Mouse (Mus musculus) heart, postnatal 36 days (tissue): ENCODE measurements at regions not wholly inside any gene's neighbourhood (a gene's known extent, or its start where the extent isn't known, plus 50 kb on each side); places are given as distances from the start of the nearest gene placed in this dataset.

ENCODE experiments used
- DNase-seq, 2 experiments: peaks; one replicate each; pipeline ENCODE4 v3.0.0; 2021 to 2022
- intact Hi-C: fragments of 180-260 bp; cut with DNase I; formaldehyde crosslinking; loops from one replicate; pipeline ENCODE4 v1.15.1; 2025

GRCm38 (mm10) chr8:25342501-25342900 lies 518.3 kb upstream of the Adam5 start:
- DNase-seq, result no peak
- intact Hi-C loops, result no loop called here

GRCm38 (mm10) chr8:25341225-25341624 lies 517.1 kb upstream of the Adam5 start:
- no peak for DNase-seq
- intact Hi-C loops, result no loop called here

DNA sequence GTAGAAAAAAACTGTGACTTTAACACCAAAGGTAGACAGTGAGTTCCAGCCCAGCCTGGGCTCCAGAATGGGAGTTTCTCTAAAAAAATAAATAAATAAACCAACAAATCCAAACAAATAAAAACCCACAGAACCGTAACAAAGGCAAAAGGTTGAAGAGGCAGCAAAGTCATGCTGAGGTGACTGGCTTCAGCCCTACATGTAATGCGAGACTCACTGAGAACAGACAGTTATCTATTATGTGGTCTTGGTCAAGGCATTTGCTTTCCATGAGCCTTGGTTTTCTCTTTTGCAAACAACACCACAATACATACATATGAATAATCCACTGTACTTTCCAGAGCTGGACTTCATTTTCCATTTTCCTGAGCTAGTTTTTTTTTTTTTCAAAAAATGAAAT lies 516.6 kb upstream of the Adam5 start:
- DNase-seq, result no peak
- intact Hi-C loops, result no loop called here

DNA sequence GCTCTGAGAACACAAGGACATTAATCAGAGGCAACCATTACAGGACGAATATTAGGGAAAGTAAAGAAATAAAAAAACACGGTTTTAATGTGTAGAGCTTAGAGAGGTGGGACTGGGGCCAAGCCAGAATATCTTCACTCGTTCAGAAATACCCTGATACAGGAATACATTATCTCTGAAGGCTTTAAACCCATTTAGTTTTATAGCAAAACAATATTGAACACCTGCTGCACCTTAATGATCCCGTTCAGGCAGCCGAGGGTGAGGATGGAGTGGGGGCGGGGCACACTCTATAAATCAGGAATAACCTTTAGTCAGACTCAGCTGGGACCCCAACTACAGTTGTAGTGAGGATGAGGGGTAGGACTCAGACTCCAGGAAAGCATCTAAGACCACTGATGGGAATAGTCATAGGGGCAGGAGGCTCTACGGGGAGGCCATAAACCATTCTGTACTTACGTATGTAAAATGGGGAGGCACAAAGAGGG lies 508.0 kb upstream of the Adam5 start:
- intact Hi-C loops, result no loop called here
- DNase-seq, result no peak

- DNase-seq, result no peak
- intact Hi-C loops, result no loop called here
These were observed 507.1 kb upstream of the Adam5 start for GRCm38 (mm10) chr8:25331161-25331776.

GRCm38 (mm10) chr8:25329791-25330190 lies 505.6 kb upstream of the Adam5 start:
- DNase-seq, result peak in 1 of 2 experiments; percentile 31
- intact Hi-C loops, result no loop called here

DNA sequence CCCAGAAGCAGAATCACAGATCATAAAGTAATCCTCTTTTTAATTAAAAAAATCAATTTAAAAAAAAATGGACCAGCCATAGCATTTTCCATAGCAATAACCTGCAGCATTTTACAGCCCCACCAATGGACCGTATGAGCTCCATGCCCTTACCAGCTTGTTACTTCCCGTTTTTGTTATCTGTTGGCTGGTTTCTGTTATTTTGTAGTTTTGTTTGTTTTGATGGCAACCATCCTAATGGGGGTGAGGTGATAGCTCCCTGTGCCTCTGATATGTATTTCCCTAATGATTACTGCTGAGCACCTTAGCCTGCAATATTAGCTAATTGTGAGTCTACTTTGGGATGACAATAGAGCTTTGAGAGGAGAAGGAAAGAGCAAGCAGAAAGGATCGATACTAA lies 504.1 kb upstream of the Adam5 start:
- DNase-seq, result no peak
- intact Hi-C loops, result no loop called here

GRCm38 (mm10) chr8:25326930-25327329 lies 502.8 kb upstream of the Adam5 start:
- intact Hi-C loops, result no loop called here

GRCm38 (mm10) chr8:25326257-25326656 lies 502.1 kb upstream of the Adam5 start:
- intact Hi-C loops, result no loop called here
- DNase-seq, result no peak

More at GRCm38 (mm10) chr8:25326930-25327329, 502.8 kb upstream of the Adam5 start:
- no peak for DNase-seq

- DNase-seq, result no peak
- intact Hi-C loops, result no loop called here
These were observed 500.6 kb upstream of the Adam5 start for GRCm38 (mm10) chr8:25324731-25325130.

DNA sequence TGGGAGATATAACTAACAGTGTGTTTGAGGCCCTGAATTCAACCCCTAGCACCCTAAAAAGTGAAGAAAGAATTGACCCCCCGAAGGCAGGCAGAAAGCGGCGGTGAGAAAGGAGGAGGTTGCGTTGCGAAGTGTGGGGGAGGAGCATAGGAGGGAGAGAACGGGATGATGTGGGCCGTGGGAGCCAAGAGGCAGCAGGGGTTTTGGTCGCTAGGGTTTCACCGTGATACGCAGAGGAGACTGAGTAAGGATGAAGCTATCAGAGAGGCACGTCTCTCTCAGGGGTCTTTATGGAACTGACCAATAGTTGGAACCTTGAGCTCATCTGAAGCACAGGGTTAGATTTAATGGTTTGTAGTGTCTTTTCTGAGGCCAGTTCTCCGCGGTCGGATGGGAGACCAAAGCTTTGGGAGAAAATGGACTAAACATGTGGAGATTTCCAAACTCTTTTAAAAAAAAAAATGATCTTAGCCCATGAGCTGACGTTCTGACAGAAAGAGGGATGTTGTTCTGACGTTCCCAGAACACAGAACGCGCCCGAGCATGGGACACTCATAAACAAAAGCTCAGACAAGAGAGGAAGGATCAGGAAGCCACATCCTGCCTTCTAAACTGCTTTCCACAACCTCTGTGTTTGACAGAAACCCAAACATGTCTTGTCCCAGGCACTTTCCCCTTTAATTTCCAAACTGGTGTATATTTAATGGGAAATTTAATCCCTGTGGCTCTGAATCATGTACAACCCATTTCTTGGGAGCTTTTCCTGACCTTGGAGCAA lies 499.7 kb upstream of the Adam5 start:
- DNase-seq, result no peak
- intact Hi-C loops, result no loop called here

DNA sequence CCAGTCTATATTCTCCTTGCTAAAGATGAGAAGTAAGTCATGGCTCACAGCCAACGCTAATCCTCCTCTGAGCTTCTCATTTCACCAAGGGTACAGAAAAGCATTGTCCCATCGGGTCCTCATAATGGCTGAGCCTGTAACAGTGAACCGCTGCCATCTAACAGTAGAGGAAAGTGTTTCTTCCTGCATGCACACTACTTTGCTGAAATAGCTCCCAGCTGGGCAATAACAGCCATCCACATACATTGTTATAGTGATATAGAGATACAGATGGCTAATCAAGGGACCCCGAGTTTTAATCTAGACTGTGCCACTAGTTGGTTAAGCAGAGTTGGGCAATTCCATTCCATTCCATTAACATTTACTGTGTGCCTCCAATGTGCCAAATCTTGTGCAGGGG lies 492.2 kb upstream of the Adam5 start:
- DNase-seq, result no peak
- intact Hi-C loops, result no loop called here

DNA sequence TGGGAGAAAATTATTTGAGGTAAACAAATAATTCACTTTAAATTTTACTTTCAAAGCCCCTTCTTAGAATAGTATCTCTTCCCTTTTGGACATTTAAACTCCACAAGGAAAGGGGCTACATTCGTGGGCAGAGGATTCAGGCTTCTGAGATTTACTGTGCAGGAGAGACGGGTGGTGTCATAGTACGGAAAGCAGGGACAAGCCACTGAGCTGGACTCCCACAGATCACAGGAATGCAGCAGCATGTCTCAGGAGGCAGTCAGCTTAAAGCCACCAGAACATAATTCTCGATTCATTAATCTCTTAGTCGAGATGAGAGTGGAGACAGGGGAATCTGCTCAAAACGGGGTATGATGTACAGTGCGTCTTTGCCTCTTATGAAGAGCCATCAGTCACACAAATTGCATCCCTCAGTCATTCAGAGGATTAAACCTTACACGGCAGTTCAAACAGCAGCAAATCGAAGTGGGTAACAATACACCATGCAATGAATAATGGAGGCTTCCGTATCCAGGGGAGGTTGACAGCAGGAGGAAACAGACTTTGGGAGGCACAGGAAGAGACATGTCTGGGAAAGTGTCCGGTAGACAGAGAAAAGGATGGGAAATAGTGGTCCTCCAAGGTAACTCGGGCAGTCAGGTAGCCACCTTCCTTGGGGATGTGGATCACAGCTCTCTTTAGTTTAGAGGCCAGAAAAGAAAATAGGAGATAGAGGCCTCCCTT lies 487.8 kb upstream of the Adam5 start:
- no peak for DNase-seq
- intact Hi-C loops, result no loop called here

- no peak for DNase-seq
- intact Hi-C loops, result no loop called here
These were observed 483.8 kb upstream of the Adam5 start for GRCm38 (mm10) chr8:25307956-25308355.

DNA sequence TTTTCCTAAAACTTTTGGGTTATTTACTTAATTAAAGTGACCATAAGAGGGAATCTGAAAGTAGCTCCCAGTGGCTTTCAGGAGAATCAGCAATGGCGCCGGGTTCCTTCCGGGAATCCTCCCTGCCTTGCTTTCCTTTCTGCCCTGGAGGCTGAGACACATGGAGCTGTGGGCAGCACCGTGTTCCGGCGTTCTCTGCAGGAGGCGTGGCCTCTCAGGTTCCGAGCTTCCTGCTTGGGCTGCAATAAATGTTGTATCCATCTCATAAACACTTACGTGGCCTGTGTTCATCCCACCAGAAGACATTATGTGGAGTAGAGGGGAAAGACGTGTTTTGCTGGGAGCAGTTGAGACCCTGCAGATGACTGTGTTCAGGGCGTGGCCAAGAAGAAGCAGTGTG lies 483.3 kb upstream of the Adam5 start:
- intact Hi-C loops, result no loop called here
- DNase-seq, result peak in 1 of 2 experiments; percentile 30

- peak; percentile 39 to 55 for DNase-seq
- intact Hi-C loops, result no loop called here
These were observed 482.8 kb upstream of the Adam5 start for GRCm38 (mm10) chr8:25306769-25307491.
